Mouse (Mus musculus): ENCODE measurements at regions not wholly inside any gene's neighbourhood (a gene's known extent, or its start where the extent isn't known, plus 50 kb on each side); places are given as distances from the start of the nearest gene placed in this dataset.
A peak's percentile ranks its signal among the peaks of the same experiment; 100 is the strongest.

- Histone ChIP-seq H3K27me3 (no peaks in the 10 kb centered on the region), H3K4me1 (no peaks in the 10 kb centered on the region), H3K9me3 (no peaks in the 10 kb centered on the region), H3K36me3 (no peaks in the 10 kb centered on the region), H3K9ac (no peak overlapping the region), H3K4me2 (no peak overlapping the region), H3K27ac (no peak overlapping the region), H3K4me3 (no peak overlapping the region)
- WGBS = 25% methylated on average over 2 of the region's 3 CpGs
- no peak for ATAC-seq (ENCODE audit: insufficient number of reproducible peaks, insufficient read depth, low FRiP score, low TSS enrichment, low read depth)
Measured at GRCm38 (mm10) chr8:116283990-116284389, 220.8 kb upstream of the Dynlrb2 start.

GRCm38 (mm10) chr8:116282341-116282740 lies 222.4 kb upstream of the Dynlrb2 start:
- no peak for ATAC-seq (ENCODE audit: insufficient number of reproducible peaks, insufficient read depth, low FRiP score, low TSS enrichment, low read depth)
- Histone ChIP-seq H3K9ac (no peak overlapping the region), H3K27ac (no peak overlapping the region), H3K27me3 (no peaks in the 10 kb centered on the region), H3K4me1 (no peaks in the 10 kb centered on the region), H3K9me3 (no peaks in the 10 kb centered on the region), H3K4me2 (no peak overlapping the region), H3K36me3 (no peaks in the 10 kb centered on the region), H3K4me3 (no peak overlapping the region)
- 91% methylated on average over 5 of the region's 5 CpGs for WGBS

- H3K9me3 ChIP-seq = no peaks in the 10 kb centered on the region
- peaks cover 7% of the 10 kb centered on the region for H3K4me1 ChIP-seq
- no peak overlapping the region for H3K27ac ChIP-seq
- no peak overlapping the region for H3K4me2 ChIP-seq
- no peaks in the 10 kb centered on the region for H3K36me3 ChIP-seq
- no peak for ATAC-seq (ENCODE audit: insufficient number of reproducible peaks, insufficient read depth, low FRiP score, low TSS enrichment, low read depth)
- no peak overlapping the region for H3K9ac ChIP-seq
- H3K4me3 ChIP-seq = no peak overlapping the region
- H3K27me3 ChIP-seq = no peaks in the 10 kb centered on the region
- 85% methylated on average over 4 of the region's 4 CpGs for WGBS
Measured at GRCm38 (mm10) chr8:116275014-116275413, 229.8 kb upstream of the Dynlrb2 start.

GRCm38 (mm10) chr8:116271238-116271637 lies 233.5 kb upstream of the Dynlrb2 start:
- H3K4me2 ChIP-seq = no peak overlapping the region
- H3K27me3 ChIP-seq = no peaks in the 10 kb centered on the region
- 85% methylated on average over 6 of the region's 6 CpGs for WGBS
- H3K36me3 ChIP-seq = no peaks in the 10 kb centered on the region
- no peaks in the 10 kb centered on the region for H3K9me3 ChIP-seq
- H3K4me3 ChIP-seq = no peak overlapping the region
- peaks cover 7% of the 10 kb centered on the region for H3K4me1 ChIP-seq
- no peak overlapping the region for H3K27ac ChIP-seq
- ATAC-seq (ENCODE audit: insufficient number of reproducible peaks, insufficient read depth, low FRiP score, low TSS enrichment, low read depth) = no peak
- H3K9ac ChIP-seq = no peak overlapping the region

- H3K4me2 ChIP-seq = no peak overlapping the region
- H3K9me3 ChIP-seq = no peaks in the 10 kb centered on the region
- ATAC-seq (ENCODE audit: insufficient number of reproducible peaks, insufficient read depth, low FRiP score, low TSS enrichment, low read depth) = no peak
- H3K27me3 ChIP-seq = no peaks in the 10 kb centered on the region
- no peak overlapping the region for H3K4me3 ChIP-seq
- H3K9ac ChIP-seq = no peak overlapping the region
- H3K27ac ChIP-seq = no peak overlapping the region
- H3K36me3 ChIP-seq = no peaks in the 10 kb centered on the region
- peaks cover 7% of the 10 kb centered on the region for H3K4me1 ChIP-seq
Measured at GRCm38 (mm10) chr8:116269393-116269792, 235.4 kb upstream of the Dynlrb2 start.

GRCm38 (mm10) chr8:116268685-116269084 lies 236.1 kb upstream of the Dynlrb2 start:
- H3K27ac ChIP-seq = no peak overlapping the region
- peaks cover 7% of the 10 kb centered on the region for H3K4me1 ChIP-seq
- no peak overlapping the region for H3K9ac ChIP-seq
- no peak overlapping the region for H3K4me2 ChIP-seq
- WGBS = 89% methylated on average over 2 of the region's 2 CpGs
- H3K9me3 ChIP-seq = no peaks in the 10 kb centered on the region
- H3K4me3 ChIP-seq = no peak overlapping the region
- H3K36me3 ChIP-seq = no peaks in the 10 kb centered on the region
- no peaks in the 10 kb centered on the region for H3K27me3 ChIP-seq
- no peak for ATAC-seq (ENCODE audit: insufficient number of reproducible peaks, insufficient read depth, low FRiP score, low TSS enrichment, low read depth)

GRCm38 (mm10) chr8:116268161-116268560 lies 236.6 kb upstream of the Dynlrb2 start:
- Histone ChIP-seq H3K36me3 (no peaks in the 10 kb centered on the region), H3K9ac (no peak overlapping the region), H3K4me1 (peaks cover 6% of the 10 kb centered on the region), H3K4me3 (no peak overlapping the region), H3K4me2 (no peak overlapping the region), H3K27me3 (no peaks in the 10 kb centered on the region), H3K9me3 (no peaks in the 10 kb centered on the region), H3K27ac (no peak overlapping the region)
- ATAC-seq (ENCODE audit: insufficient number of reproducible peaks, insufficient read depth, low FRiP score, low TSS enrichment, low read depth) = no peak
- WGBS = 78% methylated on average over 9 of the region's 9 CpGs

- no peaks in the 10 kb centered on the region for H3K27me3 ChIP-seq
- WGBS = 78% methylated on average over 4 of the region's 4 CpGs
- ATAC-seq (ENCODE audit: insufficient number of reproducible peaks, insufficient read depth, low FRiP score, low TSS enrichment, low read depth) = no peak
- H3K9ac ChIP-seq = no peak overlapping the region
- no peaks in the 10 kb centered on the region for H3K36me3 ChIP-seq
- no peak overlapping the region for H3K4me2 ChIP-seq
- no peak overlapping the region for H3K27ac ChIP-seq
- no peaks in the 10 kb centered on the region for H3K9me3 ChIP-seq
- 0 out of 2 replicates have a peak, but pooled peaks cover 3% of the 10 kb centered on the region for H3K4me1 ChIP-seq
- H3K4me3 ChIP-seq = no peak overlapping the region
Measured at GRCm38 (mm10) chr8:116267021-116267420, 237.8 kb upstream of the Dynlrb2 start.

- no peak overlapping the region for H3K9ac ChIP-seq
- H3K27me3 ChIP-seq = no peaks in the 10 kb centered on the region
- H3K27ac ChIP-seq = no peak overlapping the region
- H3K4me3 ChIP-seq = no peak overlapping the region
- peaks cover 9% of the 10 kb centered on the region; the same call in 1 of the 2 replicates for H3K4me1 ChIP-seq
- no peak overlapping the region for H3K4me2 ChIP-seq
- no peaks in the 10 kb centered on the region for H3K9me3 ChIP-seq
- 89% methylated on average over 3 of the region's 3 CpGs for WGBS
- H3K36me3 ChIP-seq = no peaks in the 10 kb centered on the region
- no peak for ATAC-seq (ENCODE audit: insufficient number of reproducible peaks, insufficient read depth, low FRiP score, low TSS enrichment, low read depth)
Measured at GRCm38 (mm10) chr8:116265591-116265990, 239.2 kb upstream of the Dynlrb2 start.

GRCm38 (mm10) chr8:116264078-116264477 lies 240.7 kb upstream of the Dynlrb2 start:
- Histone ChIP-seq H3K36me3 (no peaks in the 10 kb centered on the region), H3K9ac (no peak overlapping the region), H3K27ac (no peak overlapping the region), H3K4me3 (no peak overlapping the region), H3K9me3 (no peaks in the 10 kb centered on the region), H3K4me1 (peaks cover 9% of the 10 kb centered on the region; the same call in 1 of the 2 replicates), H3K27me3 (no peaks in the 10 kb centered on the region), H3K4me2 (no peak overlapping the region)
- no peak for ATAC-seq (ENCODE audit: insufficient number of reproducible peaks, insufficient read depth, low FRiP score, low TSS enrichment, low read depth)
- WGBS = 90% methylated on average over 3 of the region's 3 CpGs

- H3K4me3 ChIP-seq = no peak overlapping the region
- no peaks in the 10 kb centered on the region for H3K27me3 ChIP-seq
- 23% methylated on average over 2 of the region's 2 CpGs for WGBS
- ATAC-seq (ENCODE audit: insufficient number of reproducible peaks, insufficient read depth, low FRiP score, low TSS enrichment, low read depth) = no peak
- no peaks in the 10 kb centered on the region for H3K9me3 ChIP-seq
- no peak overlapping the region for H3K27ac ChIP-seq
- peak overlapping the region; percentile 24; the same call in 1 of the 2 replicates for H3K4me2 ChIP-seq
- no peaks in the 10 kb centered on the region for H3K36me3 ChIP-seq
- H3K4me1 ChIP-seq = peaks cover 9% of the 10 kb centered on the region; the same call in 1 of the 2 replicates
- H3K9ac ChIP-seq = 0 out of 2 replicates have a peak overlapping the region, but pooled peaks have one; percentile 2
Measured at GRCm38 (mm10) chr8:116261286-116261685, 243.5 kb upstream of the Dynlrb2 start.

- no peaks in the 10 kb centered on the region for H3K9me3 ChIP-seq
- no peak overlapping the region for H3K27ac ChIP-seq
- no peak overlapping the region for H3K4me2 ChIP-seq
- WGBS = 61% methylated on average over 5 of the region's 5 CpGs
- H3K4me1 ChIP-seq = no peaks in the 10 kb centered on the region
- no peak overlapping the region for H3K4me3 ChIP-seq
- ATAC-seq (ENCODE audit: insufficient number of reproducible peaks, insufficient read depth, low FRiP score, low TSS enrichment, low read depth) = no peak
- no peak overlapping the region for H3K9ac ChIP-seq
- no peaks in the 10 kb centered on the region for H3K27me3 ChIP-seq
- H3K36me3 ChIP-seq = no peaks in the 10 kb centered on the region
Measured at GRCm38 (mm10) chr8:116255398-116255797, 249.4 kb upstream of the Dynlrb2 start.
